Mouse (Mus musculus) limb, embryonic 12.5 days (tissue): ENCODE data around the gene Ezh1. TPM values are rescaled to one million over a fixed set of nuclear protein-coding genes. Genes with fewer than 3 reads are reported as not detected.

Source experiments
- ATAC-seq: fragments of 200-750 bp; cut with Nextera tagmentation; 2 replicates; pipeline ENCODE4 v1.8.0; 2017; ENCODE audit warnings: low read depth, moderate TSS enrichment; ENCODE audit not compliant: insufficient number of reproducible peaks, insufficient read depth, low FRiP score, low TSS enrichment
- H3K27ac ChIP-seq: fragments of 300-500 bp; sonication (generic); 2 replicates; pipeline ENCODE4 v1.5.1; 2016; ENCODE audit warnings: mild to moderate bottlenecking, moderate library complexity
- H3K27me3 ChIP-seq: fragments of 300-500 bp; sonication (generic); 2 replicates; pipeline ENCODE4 v1.6.1; 2016; ENCODE audit warnings: mild to moderate bottlenecking, moderate library complexity
- H3K36me3 ChIP-seq: fragments of 300-500 bp; sonication (generic); 2 replicates; pipeline ENCODE4 v1.6.1; 2016; ENCODE audit warnings: mild to moderate bottlenecking, moderate library complexity
- H3K4me1 ChIP-seq: fragments of 300-500 bp; sonication (generic); replicated peaks from 2 replicates; pipeline ENCODE4 v1.6.1; 2016
- H3K4me2 ChIP-seq: fragments of 300-500 bp; sonication (generic); 2 replicates; pipeline ENCODE4 v1.6.1; 2016; ENCODE audit warnings: mild to moderate bottlenecking, moderate library complexity
- H3K4me3 ChIP-seq: fragments of 300-500 bp; sonication (generic); replicated peaks from 2 replicates; pipeline ENCODE4 v1.5.1; 2016; ENCODE audit warnings: mild to moderate bottlenecking
- H3K9ac ChIP-seq: fragments of 300-500 bp; sonication (generic); replicated peaks from 2 replicates; pipeline ENCODE4 v1.6.1; 2016; ENCODE audit warnings: mild to moderate bottlenecking, moderate library complexity
- H3K9me3 ChIP-seq: fragments of 300-500 bp; sonication (generic); 2 replicates; pipeline ENCODE4 v1.6.1; 2016; ENCODE audit warnings: mild to moderate bottlenecking, moderate library complexity
- WGBS: fragments of 180-500 bp; shearing (Covaris S2); methylation state at CpG from one replicate; pipeline ENCODE4 v1.1.7; 2016; 5-methylcytosine and 5-hydroxymethylcytosine counted together
- polyA plus RNA-seq: library from polyadenylated mRNA; unstranded; fragments of >200 nt; fragmentation: Nextera tagmentation; extraction: Ambion mirVana; gene quantifications from 2 replicates; pipeline ENCODE4 v1.2.1, GENCODE M21; 2016

Gene Ezh1
- polyA plus RNA-seq, 1 experiment from 2014 or later: 14.2 TPM

DNA sequence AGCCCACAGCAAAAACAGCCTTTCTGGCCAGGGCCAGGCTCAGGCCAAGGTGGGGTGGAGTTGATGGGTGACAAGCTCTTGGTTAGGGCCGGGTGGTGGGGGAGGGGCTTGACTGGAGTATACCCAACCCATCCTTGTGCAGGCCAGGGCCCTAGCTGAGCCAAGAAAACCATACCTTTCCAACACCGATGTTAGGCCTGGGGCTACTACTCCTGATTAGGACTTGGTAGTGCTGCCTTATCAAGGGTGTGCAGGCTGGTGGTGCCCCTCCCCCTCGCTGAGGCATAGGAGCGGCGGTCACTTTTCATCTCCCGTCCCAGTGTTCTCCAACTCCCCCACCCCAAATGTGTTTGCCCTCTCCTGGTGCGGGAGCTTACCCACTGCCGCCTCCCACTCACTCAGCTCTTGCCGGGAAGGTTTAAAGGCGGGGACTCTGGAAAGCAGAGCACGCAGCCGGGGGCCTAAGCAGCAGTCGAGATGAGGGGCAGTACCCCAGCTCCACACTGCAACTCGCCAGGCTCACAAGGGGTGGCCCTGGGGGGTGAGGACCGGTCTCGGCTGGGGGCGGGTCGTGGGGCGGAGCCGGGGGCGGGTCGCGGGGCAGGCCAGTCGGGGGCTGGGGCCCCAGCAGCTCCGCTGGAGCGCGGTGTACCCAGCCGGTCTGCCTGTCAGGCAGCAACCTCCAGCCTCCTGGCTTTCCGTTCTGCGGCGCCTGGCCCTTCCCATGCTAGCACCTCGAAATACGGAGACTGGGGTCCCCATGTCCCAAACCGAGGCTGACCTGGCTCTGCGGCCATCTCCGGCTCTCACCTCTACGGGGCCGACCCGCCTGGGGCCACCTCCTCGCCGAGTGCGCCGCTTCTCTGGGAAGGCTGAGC lies 33.9 kb upstream of the Ezh1 start, which contains the start of gene Wnk4:
Gene Wnk4 (plus strand): TSS at position 620 of the 878 bp plus-strand sequence.
- Histone ChIP-seq H3K27me3 (peaks cover 38% of the 10 kb centered on the region), H3K36me3 (peaks cover 20% of the 10 kb centered on the region), H3K4me1 (peaks cover 48% of the 10 kb centered on the region), H3K4me3 (peak within 1 kb of the TSS; percentile 59), H3K9me3 (no peaks in the 10 kb centered on the region), H3K27ac (peak within 1 kb of the TSS; percentile 89), H3K4me2 (peak within 1 kb of the TSS; percentile 97), H3K9ac (peak within 1 kb of the TSS; percentile 72)
- WGBS: under 1% methylated on average over 43 of the region's 43 CpGs
- peak; percentile 80 for ATAC-seq

- ATAC-seq: no peak
- Histone ChIP-seq H3K4me2 (peak overlapping the region; percentile 97), H3K4me3 (peak overlapping the region; percentile 59; the same call in 1 of the 2 replicates), H3K36me3 (peaks cover 20% of the 10 kb centered on the region), H3K9me3 (no peaks in the 10 kb centered on the region), H3K9ac (peak overlapping the region; percentile 72; the same call in 1 of the 2 replicates), H3K27ac (peak overlapping the region; percentile 89), H3K4me1 (peaks cover 46% of the 10 kb centered on the region), H3K27me3 (peaks cover 30% of the 10 kb centered on the region)
- WGBS: 24% methylated on average over 6 of the region's 6 CpGs
Observed at GRCm38 (mm10) chr11:101259261-101259712, 33.0 kb upstream of the Ezh1 start.

GRCm38 (mm10) chr11:101255826-101256775 lies 29.8 kb upstream of the Ezh1 start:
- Histone ChIP-seq H3K4me2 (no peak overlapping the region), H3K9me3 (no peaks in the 10 kb centered on the region), H3K27ac (no peak overlapping the region), H3K4me1 (peaks cover 38% of the 10 kb centered on the region), H3K9ac (no peak overlapping the region), H3K36me3 (peaks cover 20% of the 10 kb centered on the region), H3K27me3 (no peaks in the 10 kb centered on the region; the same call in 1 of the 2 replicates), H3K4me3 (no peak overlapping the region)
- 92% methylated on average over 13 of the region's 13 CpGs for WGBS
- no peak for ATAC-seq

- WGBS: under 1% methylated on average over 40 of the region's 40 CpGs
- Histone ChIP-seq H3K4me1 (peaks cover 18% of the 10 kb centered on the region), H3K9me3 (no peaks in the 10 kb centered on the region), H3K4me2 (peak within 1 kb of the TSS; percentile 95), H3K9ac (peak within 1 kb of the TSS; percentile 90), H3K36me3 (peaks cover 20% of the 10 kb centered on the region), H3K27me3 (no peaks in the 10 kb centered on the region; the same call in 1 of the 2 replicates), H3K4me3 (peak within 1 kb of the TSS; percentile 90), H3K27ac (peak within 1 kb of the TSS; percentile 88)
- peak; percentile 54 for ATAC-seq
Observed at GRCm38 (mm10) chr11:101253613-101254389, 27.5 kb upstream of the Ezh1 start, which contains the start of gene Vps25. Vps25 (plus strand) TSS chr11:101253707.

GRCm38 (mm10) chr11:101252941-101253340 lies 26.7 kb upstream of the Ezh1 start:
- Histone ChIP-seq H3K36me3 (peaks cover 17% of the 10 kb centered on the region), H3K4me2 (peak overlapping the region; percentile 95), H3K4me1 (peaks cover 20% of the 10 kb centered on the region), H3K4me3 (peak overlapping the region; percentile 90), H3K9me3 (no peaks in the 10 kb centered on the region), H3K27ac (peak overlapping the region; percentile 88), H3K27me3 (peaks cover 4% of the 10 kb centered on the region), H3K9ac (peak overlapping the region; percentile 90)
- WGBS: 17% methylated on average over 7 of the region's 7 CpGs
- ATAC-seq: no peak

DNA sequence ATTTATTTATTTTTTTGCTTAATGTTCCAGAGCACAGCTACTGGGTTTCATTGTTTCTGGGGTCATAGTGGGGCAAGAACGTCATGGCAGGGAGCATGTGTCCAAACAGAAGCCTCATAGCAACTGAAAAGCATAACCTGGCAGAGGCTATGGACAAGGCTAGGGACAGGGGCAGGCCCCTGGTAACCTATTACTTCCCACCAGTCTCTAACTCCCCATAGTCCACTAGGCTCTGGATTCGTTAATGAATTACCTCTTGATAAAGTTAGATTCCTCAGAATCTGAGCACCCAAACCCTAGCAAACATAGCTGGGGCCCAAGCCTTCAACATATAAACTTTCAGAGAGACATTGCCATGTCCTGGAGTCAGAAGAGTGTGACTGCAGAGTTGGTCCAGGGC lies 24.8 kb upstream of the Ezh1 start:
- peaks cover 32% of the 10 kb centered on the region for H3K4me1 ChIP-seq
- no peak for ATAC-seq
- H3K27me3 ChIP-seq: peaks cover 22% of the 10 kb centered on the region
- peaks cover 3% of the 10 kb centered on the region for H3K36me3 ChIP-seq
- H3K27ac ChIP-seq: no peak overlapping the region
- WGBS: 72% methylated on average over 2 of the region's 2 CpGs
- H3K9me3 ChIP-seq: no peaks in the 10 kb centered on the region
- H3K9ac ChIP-seq: no peak overlapping the region
- no peak overlapping the region for H3K4me2 ChIP-seq
- H3K4me3 ChIP-seq: no peak overlapping the region

DNA sequence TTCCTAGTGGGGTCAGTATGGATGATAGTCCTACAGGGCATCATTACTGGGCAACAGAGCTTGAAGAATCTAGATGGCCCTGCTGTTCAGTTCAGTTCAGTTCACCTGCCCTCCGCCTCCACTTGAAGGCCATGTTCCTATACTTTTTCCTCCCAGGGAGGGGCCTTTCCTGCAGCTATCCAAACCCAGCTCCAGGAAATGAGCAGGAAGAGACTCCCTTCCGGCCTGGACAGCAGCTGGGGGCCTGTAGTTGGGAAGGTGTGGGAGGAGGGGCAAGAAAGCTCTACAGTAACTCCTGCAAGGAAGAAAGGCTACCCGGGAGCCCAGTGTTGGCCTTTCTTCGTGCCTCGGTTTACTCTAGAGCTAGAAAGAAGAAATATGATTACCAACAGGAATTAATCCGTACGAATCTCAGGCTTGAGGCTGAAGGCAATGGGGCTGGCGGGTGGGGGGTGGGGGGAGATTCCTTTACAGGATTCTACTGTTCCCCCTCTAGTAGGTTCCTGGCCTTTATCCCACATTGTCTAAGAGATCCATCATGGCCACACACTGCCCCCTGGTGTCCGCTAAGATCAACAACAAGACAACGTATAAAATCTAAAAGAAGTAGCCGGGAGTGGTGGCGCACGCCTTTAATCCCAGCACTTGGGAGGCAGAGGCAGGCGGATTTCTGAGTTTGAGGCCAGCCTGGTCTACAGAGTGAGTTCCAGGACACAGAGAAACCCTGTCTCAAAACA lies 22.2 kb upstream of the Ezh1 start:
- Histone ChIP-seq H3K4me3 (no peak overlapping the region), H3K4me1 (peaks cover 39% of the 10 kb centered on the region), H3K27me3 (peaks cover 22% of the 10 kb centered on the region), H3K36me3 (no peaks in the 10 kb centered on the region), H3K4me2 (peak overlapping the region; percentile 2; the same call in 1 of the 2 replicates), H3K9me3 (no peaks in the 10 kb centered on the region), H3K9ac (no peak overlapping the region), H3K27ac (no peak overlapping the region)
- 29% methylated on average over 14 of the region's 14 CpGs for WGBS
- ATAC-seq: no peak

GRCm38 (mm10) chr11:101247521-101248030 lies 21.3 kb upstream of the Ezh1 start:
- WGBS: 85% methylated on average over 6 of the region's 6 CpGs
- Histone ChIP-seq H3K9ac (no peak overlapping the region), H3K4me1 (peaks cover 34% of the 10 kb centered on the region), H3K4me2 (peak overlapping the region; percentile 98), H3K36me3 (no peaks in the 10 kb centered on the region), H3K27ac (0 out of 2 replicates have a peak overlapping the region, but pooled peaks have one; percentile 29), H3K27me3 (peaks cover 22% of the 10 kb centered on the region), H3K4me3 (peak overlapping the region; percentile 63), H3K9me3 (no peaks in the 10 kb centered on the region)
- ATAC-seq: no peak

- peak overlapping the region; percentile 74; the same call in 1 of the 2 replicates for H3K27ac ChIP-seq
- peak overlapping the region; percentile 75; the same call in 1 of the 2 replicates for H3K9ac ChIP-seq
- no peaks in the 10 kb centered on the region for H3K36me3 ChIP-seq
- peak overlapping the region; percentile 63 for H3K4me3 ChIP-seq
- peak overlapping the region; percentile 98 for H3K4me2 ChIP-seq
- H3K4me1 ChIP-seq: peaks cover 34% of the 10 kb centered on the region
- WGBS: 11% methylated on average over 7 of the region's 7 CpGs
- H3K27me3 ChIP-seq: peaks cover 22% of the 10 kb centered on the region
- H3K9me3 ChIP-seq: no peaks in the 10 kb centered on the region
- no peak for ATAC-seq
Observed at GRCm38 (mm10) chr11:101246702-101247012, 20.4 kb upstream of the Ezh1 start.
